ENCODE assay signal across 20 mouse cellular contexts in genomic region chr16:24423751-24424150, GRCm38 (mm10). TPM values are rescaled to one million over a fixed set of nuclear protein-coding genes. Genes with fewer than 3 reads are reported as not detected.
A peak's percentile ranks its signal among the peaks of the same experiment; 100 is the strongest.
DNase-seq lines count a peak whose midpoint lies in the region; ATAC-seq and TF ChIP-seq lines count a peak whose summit lies in the region.
"Had no signal": no experiment of that assay in that cellular context is flagged by ENCODE, and none has a peak within 500 bp of the region (broad histone marks: within the 10 kb centered on the region; RNA-seq: fewer than 3 reads in every experiment).

No protein-coding gene starts in this region.

- TF ChIP-seq CTCF in heart, postnatal 0 days (IDR thresholded peaks at IDR 0.05; ENCODE audit: low read depth), result no peak
- TF ChIP-seq CTCF in olfactory bulb, adult 2 months (IDR thresholded peaks at IDR 0.05; ENCODE audit: insufficient read depth, low read depth, low read length), result no peak

- no peak overlapping the region for H3K4me2 ChIP-seq in heart, postnatal 0 days (ENCODE audit: low read depth, low read length)
- H3K4me2 ChIP-seq: hindbrain, embryonic 14.5 days; lung, embryonic 14.5 days had no signal

- TF ChIP-seq EP300 in heart, postnatal 0 days (IDR thresholded peaks at IDR 0.05; ENCODE audit: low read depth), result no peak

- DNase-seq in adrenal gland, adult (ENCODE audit: inconsistent age in 2 of 2, low spot score in 1 of 2), result peak; percentile 35 to 80
- DNase-seq in adrenal gland, adult 18-20 months (ENCODE audit: low spot score in 2 of 2), result no peak
- no peak for DNase-seq in heart, embryonic 10.5 days (ENCODE audit: low spot score)
- DNase-seq in heart, postnatal 14 days, result no peak
- peak; percentile 6 for DNase-seq in heart, postnatal 0 days (ENCODE audit: low spot score)
- no peak for DNase-seq in heart, adult 18-20 months
- no peak for DNase-seq in thymus, postnatal 4 days
- DNase-seq: cerebellum, adult 9-10 months; kidney, adult 8-10 months; kidney, postnatal 14 days; layer of hippocampus, postnatal 36 days; lung, embryonic 14.5 days; lung, postnatal 36 days; right cerebral cortex, adult 18-20 months; thymus, postnatal 14 days had no signal

- 0 out of 2 replicates have a peak overlapping the region, but pooled peaks have one; percentile 8 for H3K9ac ChIP-seq in heart, postnatal 0 days (replicated peaks; ENCODE audit: low read depth, low read length)
- H3K9ac ChIP-seq: hindbrain, embryonic 14.5 days; lung, embryonic 14.5 days had no signal

- no peaks in the 10 kb centered on the region; the same call in 1 of the 2 replicates for H3K36me3 ChIP-seq in heart, embryonic 10.5 days
- H3K36me3 ChIP-seq in heart, postnatal 0 days (replicated peaks; ENCODE audit: control insufficient read depth, insufficient read depth, low read length), result no peaks in the 10 kb centered on the region
- H3K36me3 ChIP-seq: midbrain, embryonic 10.5 days had no signal

- H3K4me3 ChIP-seq in heart, embryonic 10.5 days, result no peak overlapping the region
- H3K4me3 ChIP-seq in heart, postnatal 0 days (ENCODE audit: low read depth, low read length), result no peak overlapping the region
- no peak overlapping the region for H3K4me3 ChIP-seq in olfactory bulb, adult 2 months (ENCODE audit: insufficient read depth, low read depth, low read length)
- H3K4me3 ChIP-seq: erythroblast, embryonic 14.5 days; layer of hippocampus, adult 2 months; midbrain, embryonic 10.5 days had no signal

- H3K4me1 ChIP-seq in heart, embryonic 10.5 days, result peaks cover 83% of the 10 kb centered on the region
- H3K4me1 ChIP-seq in heart, postnatal 0 days (ENCODE audit: control insufficient read depth, insufficient read depth), result peaks cover 69% of the 10 kb centered on the region
- H3K4me1 ChIP-seq in olfactory bulb, adult 2 months (ENCODE audit: control insufficient read depth, insufficient read depth, low read length), result peaks cover 13% of the 10 kb centered on the region

- TF ChIP-seq POLR2A in olfactory bulb, adult 2 months (IDR thresholded peaks at IDR 0.05; ENCODE audit: insufficient read depth, low read depth, low read length), result no peak

- H3K27ac ChIP-seq in heart, embryonic 10.5 days, result peak overlapping the region; percentile 75
- H3K27ac ChIP-seq in heart, postnatal 0 days (ENCODE audit: low read depth), result peak overlapping the region; percentile 71
- H3K27ac ChIP-seq in olfactory bulb, adult 2 months (ENCODE audit: insufficient read depth, low read depth, low read length), result peak overlapping the region; percentile 10; the same call in 1 of the 2 replicates
- H3K27ac ChIP-seq: hindbrain, embryonic 14.5 days; layer of hippocampus, adult 2 months had no signal

- WGBS in heart, embryonic 10.5 days, result 63% methylated on average over 4 of the region's 4 CpGs
- 61% methylated on average over 4 of the region's 4 CpGs for WGBS in heart, postnatal 0 days
- 95% methylated on average over 4 of the region's 4 CpGs for WGBS in olfactory bulb, adult 2 months

- no peaks in the 10 kb centered on the region for H3K27me3 ChIP-seq in heart, embryonic 10.5 days (ENCODE audit: insufficient read depth, poor library complexity, severe bottlenecking)
- no peaks in the 10 kb centered on the region for H3K27me3 ChIP-seq in heart, postnatal 0 days (ENCODE audit: control insufficient read depth, insufficient read depth, low read length)

- no peaks in the 10 kb centered on the region for H3K9me3 ChIP-seq in heart, embryonic 10.5 days
- H3K9me3 ChIP-seq in heart, postnatal 0 days (replicated peaks; ENCODE audit: control insufficient read depth, low read length), result no peaks in the 10 kb centered on the region
- H3K9me3 ChIP-seq: midbrain, embryonic 10.5 days had no signal

- ATAC-seq in heart, postnatal 0 days (ENCODE audit: insufficient read depth, low read depth), result peak; percentile 29; the same call in 1 of the 2 replicates

- intact Hi-C loops in heart, postnatal 14 days (cut with DNase I), result no loop called here

RNA-seq across cellular contexts. Expression of gene Lpp, which starts 30.4 kb away (rescaled TPM):
- total RNA-seq in adrenal gland, adult 18-20 months (2021), result 10 to 100 TPM; 32.5 to 60.6 TPM
- polyA plus RNA-seq in heart, embryonic 10.5 days (2016; fragmentation: Nextera tagmentation; extraction: Ambion mirVana), result 65.1 and 67.2 TPM in 2 replicates
- 10 to 100 TPM; 46.8 to 47.5 TPM for total RNA-seq in heart, postnatal 14 days (2021)
- 56.2 and 77.4 TPM in 2 replicates for total RNA-seq in heart, postnatal 0 days (2014; rRNA removed; ENCODE audit: low replicate concordance)
- polyA plus RNA-seq in heart, postnatal 0 days (2015; fragmentation: Nextera tagmentation; extraction: Ambion mirVana), result 28.7 and 32.1 TPM in 2 replicates
- 10 to 100 TPM; 20.7 to 25.2 TPM for total RNA-seq in heart, adult 18-20 months (2021)
- 29.5 TPM in 1 of 2 replicates, not detected in the other for polyA plus RNA-seq in olfactory bulb, adult 2 months (2012; ENCODE audit: insufficient read depth, insufficient read length, low replicate concordance, missing spikeins)
- polyA plus RNA-seq: erythroblast, embryonic 14.5 days had no signal

Comparison
In these comparisons a context has a peak if more than half of its experiments do, and no peak if none do; other contexts are left out.
1. DNase-seq: peak in adrenal gland, adult (2 of 2) and heart, postnatal 0 days (single experiment); none in adrenal gland, adult 18-20 months (0 of 2), heart, embryonic 10.5 days (single experiment), heart, postnatal 14 days (0 of 2), heart, adult 18-20 months (0 of 2) and thymus, postnatal 4 days (single experiment).
2. H3K27ac ChIP-seq: peak in every context shown above with its lines; median percentile 75 in heart, embryonic 10.5 days; 71 in heart, postnatal 0 days; 10 in olfactory bulb, adult 2 months.